Mouse (Mus musculus): ENCODE measurements at regions not wholly inside any gene's neighbourhood (a gene's known extent, or its start where the extent isn't known, plus 50 kb on each side); places are given as distances from the start of the nearest gene placed in this dataset.

- Histone ChIP-seq H3K4me3 (no peak overlapping the region), H3K4me2 (replicated peaks) (no peak overlapping the region), H3K36me3 (no peaks in the 10 kb centered on the region), H3K9ac (replicated peaks) (no peak overlapping the region), H3K27me3 (no peaks in the 10 kb centered on the region), H3K27ac (replicated peaks) (no peak overlapping the region), H3K4me1 (no peaks in the 10 kb centered on the region), H3K9me3 (no peaks in the 10 kb centered on the region)
- no peak for ATAC-seq (replicated peaks)
- 61% methylated on average over 2 of the region's 2 CpGs for WGBS
These were observed 220.5 kb upstream of the Gm15217 start for GRCm38 (mm10) chr14:46158741-46159140.

- H3K27ac ChIP-seq (replicated peaks) = no peak overlapping the region
- 68% methylated on average over 9 of the region's 9 CpGs for WGBS
- H3K36me3 ChIP-seq = no peaks in the 10 kb centered on the region
- H3K27me3 ChIP-seq = no peaks in the 10 kb centered on the region
- ATAC-seq (replicated peaks) = no peak
- H3K4me2 ChIP-seq (replicated peaks) = no peak overlapping the region
- no peaks in the 10 kb centered on the region for H3K9me3 ChIP-seq
- 0 out of 2 replicates have a peak, but pooled peaks cover 2% of the 10 kb centered on the region for H3K4me1 ChIP-seq
- H3K9ac ChIP-seq (replicated peaks) = no peak overlapping the region
- H3K4me3 ChIP-seq = no peak overlapping the region
These were observed 206.9 kb upstream of the Gm15217 start for GRCm38 (mm10) chr14:46172181-46172874.

GRCm38 (mm10) chr14:46172875-46173324 is 206.3 kb upstream of the Gm15217 start:
- Histone ChIP-seq H3K4me3 (no peak overlapping the region), H3K27ac (replicated peaks) (no peak overlapping the region), H3K27me3 (no peaks in the 10 kb centered on the region), H3K9me3 (no peaks in the 10 kb centered on the region), H3K4me1 (0 out of 2 replicates have a peak, but pooled peaks cover 2% of the 10 kb centered on the region), H3K9ac (replicated peaks) (no peak overlapping the region), H3K4me2 (replicated peaks) (no peak overlapping the region), H3K36me3 (no peaks in the 10 kb centered on the region)
- 13% methylated on average over 6 of the region's 6 CpGs for WGBS
- no peak for ATAC-seq (replicated peaks)

- Histone ChIP-seq H3K4me2 (replicated peaks) (no peak overlapping the region), H3K4me3 (no peak overlapping the region), H3K36me3 (no peaks in the 10 kb centered on the region), H3K27ac (replicated peaks) (no peak overlapping the region), H3K9ac (replicated peaks) (no peak overlapping the region), H3K27me3 (no peaks in the 10 kb centered on the region), H3K9me3 (no peaks in the 10 kb centered on the region), H3K4me1 (0 out of 2 replicates have a peak, but pooled peaks cover 2% of the 10 kb centered on the region)
- WGBS = 67% methylated on average over 5 of the region's 5 CpGs
- ATAC-seq (replicated peaks) = no peak
These were observed 204.8 kb upstream of the Gm15217 start for GRCm38 (mm10) chr14:46174386-46174785.

GRCm38 (mm10) chr14:46175291-46176216 is 203.7 kb upstream of the Gm15217 start:
- H3K4me3 ChIP-seq = no peak overlapping the region
- 0 out of 2 replicates have a peak, but pooled peaks cover 2% of the 10 kb centered on the region for H3K4me1 ChIP-seq
- WGBS = 87% methylated on average over 15 of the region's 15 CpGs
- no peak overlapping the region for H3K27ac ChIP-seq (replicated peaks)
- H3K9me3 ChIP-seq = no peaks in the 10 kb centered on the region
- no peak overlapping the region for H3K9ac ChIP-seq (replicated peaks)
- no peak overlapping the region for H3K4me2 ChIP-seq (replicated peaks)
- H3K27me3 ChIP-seq = no peaks in the 10 kb centered on the region
- H3K36me3 ChIP-seq = no peaks in the 10 kb centered on the region
- no peak for ATAC-seq (replicated peaks)

- H3K4me1 ChIP-seq = no peaks in the 10 kb centered on the region
- no peaks in the 10 kb centered on the region for H3K36me3 ChIP-seq
- no peak overlapping the region for H3K9ac ChIP-seq (replicated peaks)
- H3K27me3 ChIP-seq = no peaks in the 10 kb centered on the region
- H3K4me2 ChIP-seq (replicated peaks) = no peak overlapping the region
- ATAC-seq (replicated peaks) = no peak
- WGBS = 90% methylated on average over 1 of the region's 1 CpGs
- no peak overlapping the region for H3K4me3 ChIP-seq
- H3K27ac ChIP-seq (replicated peaks) = no peak overlapping the region
- no peaks in the 10 kb centered on the region for H3K9me3 ChIP-seq
These were observed 200.2 kb upstream of the Gm15217 start for GRCm38 (mm10) chr14:46179024-46179423.

GRCm38 (mm10) chr14:46191639-46192399 is 187.4 kb upstream of the Gm15217 start:
- no peak overlapping the region for H3K4me2 ChIP-seq (replicated peaks)
- H3K9me3 ChIP-seq = no peaks in the 10 kb centered on the region
- no peak overlapping the region for H3K9ac ChIP-seq (replicated peaks)
- H3K27ac ChIP-seq (replicated peaks) = no peak overlapping the region
- H3K36me3 ChIP-seq = no peaks in the 10 kb centered on the region
- ATAC-seq (replicated peaks) = no peak
- H3K4me3 ChIP-seq = no peak overlapping the region
- no peaks in the 10 kb centered on the region for H3K27me3 ChIP-seq
- 91% methylated on average over 8 of the region's 8 CpGs for WGBS
- H3K4me1 ChIP-seq = no peaks in the 10 kb centered on the region

- H3K27me3 ChIP-seq = no peaks in the 10 kb centered on the region
- H3K9ac ChIP-seq (replicated peaks) = no peak overlapping the region
- 93% methylated on average over 4 of the region's 4 CpGs for WGBS
- no peaks in the 10 kb centered on the region for H3K36me3 ChIP-seq
- H3K9me3 ChIP-seq = no peaks in the 10 kb centered on the region
- no peak overlapping the region for H3K4me3 ChIP-seq
- no peaks in the 10 kb centered on the region for H3K4me1 ChIP-seq
- H3K27ac ChIP-seq (replicated peaks) = no peak overlapping the region
- H3K4me2 ChIP-seq (replicated peaks) = no peak overlapping the region
- ATAC-seq (replicated peaks) = no peak
These were observed 185.6 kb upstream of the Gm15217 start for GRCm38 (mm10) chr14:46193577-46193976.

- H3K4me2 ChIP-seq (replicated peaks) = no peak overlapping the region
These were observed 183.3 kb upstream of the Gm15217 start for GRCm38 (mm10) chr14:46195939-46196338.

GRCm38 (mm10) chr14:46202818-46203217 is 176.4 kb upstream of the Gm15217 start:
- Histone ChIP-seq H3K36me3 (no peaks in the 10 kb centered on the region), H3K4me1 (no peaks in the 10 kb centered on the region), H3K4me3 (no peak overlapping the region), H3K9me3 (no peaks in the 10 kb centered on the region), H3K4me2 (replicated peaks) (no peak overlapping the region), H3K27ac (replicated peaks) (no peak overlapping the region), H3K27me3 (no peaks in the 10 kb centered on the region), H3K9ac (replicated peaks) (no peak overlapping the region)
- 44% methylated on average over 4 of the region's 4 CpGs for WGBS
- no peak for ATAC-seq (replicated peaks)

More at GRCm38 (mm10) chr14:46195939-46196338, 183.3 kb upstream of the Gm15217 start:
- no peak overlapping the region for H3K9ac ChIP-seq (replicated peaks)
- H3K27ac ChIP-seq (replicated peaks) = no peak overlapping the region
- no peaks in the 10 kb centered on the region for H3K9me3 ChIP-seq
- no peak overlapping the region for H3K4me3 ChIP-seq
- no peaks in the 10 kb centered on the region for H3K36me3 ChIP-seq
- 84% methylated on average over 6 of the region's 6 CpGs for WGBS
- ATAC-seq (replicated peaks) = no peak
- no peaks in the 10 kb centered on the region for H3K4me1 ChIP-seq
- H3K27me3 ChIP-seq = no peaks in the 10 kb centered on the region

- no peak overlapping the region for H3K9ac ChIP-seq (replicated peaks)
- ATAC-seq (replicated peaks) = no peak
- no peaks in the 10 kb centered on the region for H3K27me3 ChIP-seq
- H3K4me2 ChIP-seq (replicated peaks) = no peak overlapping the region
- WGBS = 94% methylated on average over 4 of the region's 4 CpGs
- no peaks in the 10 kb centered on the region for H3K9me3 ChIP-seq
- H3K4me1 ChIP-seq = no peaks in the 10 kb centered on the region
- H3K27ac ChIP-seq (replicated peaks) = no peak overlapping the region
- H3K4me3 ChIP-seq = no peak overlapping the region
- H3K36me3 ChIP-seq = no peaks in the 10 kb centered on the region
These were observed 158.7 kb upstream of the Gm15217 start for GRCm38 (mm10) chr14:46220483-46220882.
